Mouse (Mus musculus): ENCODE data around the gene Wdr59.
"Not testable (repeated sequence)": the region's sequence is repeated elsewhere in the genome, so short reads cannot be mapped to it uniquely, and the experiment has no call there.

Gene Wdr59

GRCm38 (mm10) chr8:111498249-111498648 is 23.6 kb downstream of the Wdr59 start:
- in situ Hi-C loops (cut with MboI, MseI): not testable (repeated sequence)

GRCm38 (mm10) chr8:111496326-111496725 is 25.6 kb downstream of the Wdr59 start:
- in situ Hi-C loops (cut with MboI, MseI): no loop called here

GRCm38 (mm10) chr8:111493176-111493575 is 28.7 kb downstream of the Wdr59 start:
- in situ Hi-C loops (cut with MboI, MseI): no loop called here

DNA sequence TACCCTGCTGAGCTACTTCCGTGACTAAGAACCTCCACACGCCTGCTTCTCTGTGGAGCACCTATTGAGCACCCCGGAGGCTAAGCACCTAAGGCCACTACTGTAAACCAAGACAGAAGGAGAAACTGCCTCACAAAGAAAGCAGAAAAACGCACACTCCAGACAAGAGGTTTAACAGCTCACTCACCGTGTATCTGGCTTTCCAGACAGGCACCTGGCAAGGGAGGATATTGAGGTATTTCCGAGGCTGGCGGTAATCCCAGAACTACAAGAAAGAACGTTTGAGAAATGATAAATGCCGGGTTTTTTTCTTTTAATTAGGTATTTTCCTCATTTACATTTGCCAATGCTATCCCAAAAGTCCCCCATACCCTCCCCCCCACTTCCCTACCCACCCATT is 29.4 kb downstream of the Wdr59 start:
- in situ Hi-C loops (cut with MboI, MseI): no loop called here

- in situ Hi-C loops (cut with MboI, MseI): no loop called here
Observed at GRCm38 (mm10) chr8:111491191-111491590, 30.7 kb downstream of the Wdr59 start.

DNA sequence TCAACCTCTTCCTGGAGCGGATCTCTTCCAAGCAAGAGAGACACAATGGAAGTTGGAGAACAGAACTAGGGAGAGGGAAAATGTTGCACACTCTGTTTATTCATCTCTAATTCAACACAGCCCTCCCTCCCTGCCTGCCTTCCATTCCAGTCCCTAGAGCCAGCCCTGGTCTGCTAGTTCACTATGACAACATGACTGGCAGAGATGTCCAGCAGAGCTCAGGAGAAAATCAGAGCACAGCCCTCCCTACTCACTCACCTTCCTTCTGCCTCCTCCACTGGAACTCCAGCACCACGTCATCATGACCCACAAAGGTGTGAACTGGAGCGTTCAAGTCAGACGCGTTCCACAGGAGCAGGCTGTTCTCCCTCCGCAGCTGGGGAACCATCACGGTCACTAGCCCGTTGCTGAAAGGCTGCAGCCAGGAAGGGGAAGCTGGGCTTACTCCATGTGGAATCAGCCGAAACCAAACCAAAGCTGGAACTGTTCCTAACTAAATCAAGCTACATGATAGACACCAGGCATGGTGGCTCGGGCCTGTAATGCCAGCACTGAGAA is 31.8 kb downstream of the Wdr59 start:
- in situ Hi-C loops (cut with MboI, MseI): no loop called here

DNA sequence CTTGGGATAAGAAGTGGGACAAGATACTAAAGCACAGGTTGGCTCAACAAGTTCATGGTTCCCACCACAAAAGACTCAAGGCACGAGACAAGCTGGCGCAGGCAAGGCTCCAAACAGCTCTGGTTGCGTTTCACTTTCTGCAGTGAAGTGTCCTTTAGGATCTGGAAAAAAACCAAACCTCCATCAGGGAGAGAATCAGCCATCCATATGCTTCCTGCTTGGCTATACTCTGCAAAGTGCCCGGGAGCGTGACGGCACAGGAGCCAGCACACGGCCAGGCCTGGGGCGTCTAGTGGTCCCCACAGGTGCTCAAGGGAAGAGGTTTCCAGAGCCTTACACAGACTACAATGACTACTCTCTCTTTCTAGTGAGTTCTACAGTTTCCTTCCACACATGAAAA is 41.2 kb downstream of the Wdr59 start:
- in situ Hi-C loops (cut with MboI, MseI): no loop called here

DNA sequence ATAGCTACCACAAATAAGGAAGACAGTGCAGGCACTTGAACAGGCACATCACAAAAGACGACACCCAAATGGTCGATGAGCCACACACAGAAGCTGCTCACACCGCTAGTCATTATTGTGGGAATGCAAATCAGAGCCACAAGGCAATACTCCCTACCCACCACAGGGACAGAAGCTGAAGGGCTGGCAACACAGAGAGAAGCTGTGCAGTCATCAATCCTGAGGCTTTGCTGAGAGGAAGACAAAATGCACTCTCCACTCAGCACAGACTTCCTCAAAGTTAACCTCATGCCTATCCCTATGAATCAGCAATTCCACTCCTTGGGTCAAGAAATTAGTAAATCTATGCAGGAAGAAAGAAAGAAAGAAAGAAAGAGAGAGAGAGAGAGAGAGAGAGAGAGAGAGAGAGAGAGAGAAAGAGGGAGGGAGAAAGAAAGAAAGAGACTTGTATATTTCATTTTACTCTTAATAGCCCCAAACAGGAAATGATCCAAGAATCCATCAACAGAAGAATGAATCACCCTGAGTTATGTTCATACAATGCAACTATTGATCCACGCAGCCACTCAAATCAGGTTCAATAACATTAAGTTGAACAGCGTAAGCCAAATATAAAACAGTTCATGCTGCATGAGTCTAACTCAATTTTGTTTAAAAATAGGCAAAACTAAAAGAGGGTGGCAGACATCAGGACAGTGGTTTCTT is 44.0 kb downstream of the Wdr59 start:
- in situ Hi-C loops (cut with MboI, MseI): loop anchor here (10.0 kb wide), 1 partner anchor 273 kb away; no protein-coding TSS in a partner anchor

DNA sequence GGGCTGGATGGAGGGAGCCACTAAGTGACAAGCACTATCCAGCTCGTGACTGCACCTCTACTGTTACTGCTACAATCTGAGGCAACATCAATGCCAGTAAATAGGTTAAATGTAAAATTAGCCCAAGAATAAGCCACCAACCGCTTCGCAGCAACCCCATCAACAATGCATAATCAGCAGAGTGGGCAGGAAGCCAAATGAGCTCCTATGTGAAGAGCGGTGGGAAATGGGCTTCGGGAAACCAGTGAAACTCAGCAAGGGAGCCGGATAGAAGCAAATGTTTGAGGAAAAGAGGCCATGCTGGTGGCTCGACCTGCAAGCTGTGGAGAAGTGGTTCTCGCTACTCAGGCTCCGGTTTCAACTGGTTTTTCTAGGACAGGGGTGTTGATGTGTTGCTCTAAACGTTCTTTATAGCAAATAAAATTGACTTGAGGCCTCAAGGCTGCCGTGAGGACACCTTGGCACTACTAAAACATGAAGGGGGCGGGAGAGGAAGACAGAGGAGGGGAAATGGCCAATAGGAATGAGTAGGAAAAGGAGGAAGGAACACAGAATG is 50.3 kb downstream of the Wdr59 start:
- in situ Hi-C loops (cut with MboI, MseI): loop anchor here (10.0 kb wide), 1 partner anchor 267 kb away; no protein-coding TSS in a partner anchor

DNA sequence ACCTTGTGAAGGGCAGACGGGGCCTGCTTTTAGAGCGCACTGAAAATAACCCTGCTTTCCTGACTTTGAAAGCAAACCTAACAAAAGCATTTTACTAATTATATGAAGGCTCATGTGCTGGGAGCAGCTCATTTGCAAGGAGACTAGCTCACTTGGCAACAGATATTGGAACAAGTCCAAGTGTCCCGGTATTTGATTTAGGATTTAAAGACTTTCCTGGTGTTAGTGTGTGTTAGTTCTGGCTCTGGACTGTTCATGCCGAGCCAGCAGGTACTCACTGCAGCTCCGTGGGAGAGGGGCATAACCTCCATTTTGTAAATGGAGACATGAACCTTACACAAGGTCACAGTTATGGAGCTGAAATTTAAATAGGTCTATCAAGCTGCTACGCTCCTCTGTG is 52.9 kb downstream of the Wdr59 start:
- in situ Hi-C loops (cut with MboI, MseI): no loop called here

DNA sequence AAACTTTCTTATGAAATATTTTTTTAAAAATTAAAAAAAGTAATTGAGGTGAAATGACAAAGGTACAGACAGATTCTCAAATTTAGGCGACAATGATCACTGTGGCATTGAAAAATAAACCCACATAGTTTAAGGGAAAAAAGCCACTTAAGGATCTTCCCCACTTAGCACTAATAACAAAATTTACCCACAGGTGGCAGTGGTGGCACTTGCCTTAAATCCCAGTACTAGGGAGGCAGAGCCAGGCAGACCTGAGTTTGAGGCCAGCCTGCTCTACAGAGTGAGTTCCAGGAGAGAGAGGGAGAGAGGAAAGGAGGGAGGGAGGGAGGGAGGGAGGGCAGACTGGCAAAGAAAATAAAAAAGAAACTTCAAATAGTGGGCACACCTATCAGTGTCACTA is 56.6 kb downstream of the Wdr59 start:
- in situ Hi-C loops (cut with MboI, MseI): no loop called here

DNA sequence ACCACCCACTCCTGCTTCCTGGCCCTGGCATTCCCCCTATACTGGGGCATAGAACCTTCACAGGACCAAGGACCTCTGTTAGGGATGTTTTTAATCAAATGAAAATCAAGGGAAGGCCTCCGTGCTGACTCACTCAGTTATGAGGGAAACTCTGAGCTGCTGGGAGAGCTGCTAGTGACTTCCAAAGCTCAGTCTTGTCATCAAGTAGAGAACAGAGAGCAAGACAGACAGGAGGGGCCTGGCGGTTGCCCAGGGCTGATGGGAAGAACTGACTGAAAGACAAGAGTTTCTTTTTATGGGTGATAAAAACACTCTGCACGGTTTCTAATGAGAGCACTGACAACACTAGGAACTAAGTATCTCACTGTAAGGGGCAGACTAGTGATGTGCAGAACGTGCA is 57.4 kb downstream of the Wdr59 start:
- in situ Hi-C loops (cut with MboI, MseI): no loop called here

DNA sequence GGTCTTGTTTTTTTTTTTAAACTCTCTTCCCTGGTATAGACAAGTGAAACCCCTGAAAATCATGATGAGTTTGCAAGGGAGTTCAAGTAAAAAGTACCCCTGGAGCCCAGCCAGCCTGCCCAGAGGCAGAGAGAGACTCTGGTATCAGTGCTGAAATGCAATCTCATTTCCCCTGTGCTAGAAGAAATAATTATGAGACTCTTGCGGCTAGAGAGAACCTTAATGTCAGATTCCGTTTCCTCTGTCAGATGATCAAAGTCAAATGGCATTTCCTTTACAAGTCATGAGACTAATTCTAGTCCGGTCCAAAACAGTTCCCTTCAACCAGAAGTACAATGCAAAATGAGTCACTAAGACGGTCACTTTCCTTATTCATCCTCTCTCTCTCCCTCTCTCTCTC is 72.2 kb downstream of the Wdr59 start:
- in situ Hi-C loops (cut with MboI, MseI): no loop called here

GRCm38 (mm10) chr8:111445960-111446660 is 75.8 kb downstream of the Wdr59 start:
- in situ Hi-C loops (cut with MboI, MseI): no loop called here

GRCm38 (mm10) chr8:111445558-111445957 is 76.3 kb downstream of the Wdr59 start:
- in situ Hi-C loops (cut with MboI, MseI): no loop called here

- in situ Hi-C loops (cut with MboI, MseI): no loop called here
Observed at GRCm38 (mm10) chr8:111444245-111444644, 77.6 kb downstream of the Wdr59 start.

- in situ Hi-C loops (cut with MboI, MseI): no loop called here
Observed at GRCm38 (mm10) chr8:111439189-111439588, 82.7 kb downstream of the Wdr59 start.

DNA sequence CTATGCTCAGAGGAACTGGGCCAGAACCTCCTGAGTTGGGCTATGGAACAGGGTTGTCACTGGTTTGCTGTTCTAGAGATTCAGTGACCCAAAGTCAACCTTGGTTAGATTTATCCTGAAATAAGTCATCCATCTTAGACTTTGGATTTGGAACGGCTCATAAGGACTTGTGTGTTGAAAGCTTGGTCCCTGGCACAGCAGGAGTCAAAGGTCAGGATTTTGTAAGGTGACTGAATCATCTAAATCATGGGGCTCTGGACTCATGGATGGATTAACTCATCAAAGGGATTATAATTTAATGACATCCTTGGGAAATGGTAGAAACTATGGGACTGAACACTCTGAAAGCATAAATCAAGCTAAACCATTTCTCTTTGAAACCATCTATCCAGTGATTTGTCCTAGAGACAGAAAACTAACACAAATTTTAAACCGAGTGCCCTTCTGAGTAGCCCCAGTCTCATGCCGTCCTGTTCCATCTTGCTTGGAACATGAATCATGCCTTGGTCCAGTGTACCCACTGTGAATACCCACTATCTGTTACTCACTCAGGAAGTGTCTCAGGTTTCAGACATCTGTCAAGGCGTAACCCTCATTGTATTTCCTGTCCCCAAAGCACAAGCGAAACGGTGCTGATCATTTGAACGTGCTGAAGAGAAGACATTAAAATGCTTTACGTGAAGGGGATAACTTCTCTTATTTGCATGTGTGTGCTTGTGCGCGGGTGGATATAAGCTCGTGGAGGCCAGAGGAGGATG is 86.6 kb downstream of the Wdr59 start:
- in situ Hi-C loops (cut with MboI, MseI): no loop called here

DNA sequence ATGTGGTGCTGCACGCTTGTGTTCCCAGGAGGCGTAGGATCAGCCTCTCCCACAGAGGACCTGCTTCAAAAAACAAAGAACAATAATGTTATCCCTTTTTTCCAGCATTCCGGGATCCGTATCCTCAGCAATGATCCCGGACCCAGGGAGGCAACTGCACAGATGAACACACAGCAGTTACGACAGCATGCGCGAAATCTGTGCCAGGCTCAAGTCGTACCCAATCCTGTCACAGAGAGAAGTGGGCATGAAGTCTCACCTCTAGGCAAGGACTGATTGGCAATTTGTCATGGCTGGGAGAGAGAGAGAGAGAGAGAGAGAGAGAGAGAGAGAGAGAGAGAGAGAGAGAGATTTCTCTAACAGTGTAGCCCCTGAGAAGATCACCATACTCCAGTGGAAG is 97.2 kb downstream of the Wdr59 start:
- in situ Hi-C loops (cut with MboI, MseI): no loop called here

DNA sequence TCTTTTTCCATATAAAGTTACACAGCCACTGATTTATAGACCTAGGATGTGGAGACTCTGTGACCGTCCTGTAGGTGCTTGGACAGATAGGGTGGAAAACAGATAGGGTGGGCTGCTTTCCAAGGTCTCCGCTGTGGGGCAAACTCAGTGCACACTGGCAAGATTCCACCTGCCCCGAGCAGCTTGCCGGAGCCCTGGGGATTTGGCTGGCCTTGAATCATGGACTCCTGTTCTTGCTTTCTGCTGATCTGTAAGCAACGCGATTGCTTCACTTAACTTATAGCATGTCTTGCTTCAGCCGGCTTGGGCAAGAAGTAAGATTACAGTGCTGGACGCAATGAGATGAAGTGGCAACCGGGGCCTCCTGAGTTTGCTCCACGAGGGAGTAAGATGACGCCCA is 97.7 kb downstream of the Wdr59 start:
- in situ Hi-C loops (cut with MboI, MseI): no loop called here

- in situ Hi-C loops (cut with MboI, MseI): no loop called here
Observed at GRCm38 (mm10) chr8:111422614-111423013, 99.3 kb downstream of the Wdr59 start.

DNA sequence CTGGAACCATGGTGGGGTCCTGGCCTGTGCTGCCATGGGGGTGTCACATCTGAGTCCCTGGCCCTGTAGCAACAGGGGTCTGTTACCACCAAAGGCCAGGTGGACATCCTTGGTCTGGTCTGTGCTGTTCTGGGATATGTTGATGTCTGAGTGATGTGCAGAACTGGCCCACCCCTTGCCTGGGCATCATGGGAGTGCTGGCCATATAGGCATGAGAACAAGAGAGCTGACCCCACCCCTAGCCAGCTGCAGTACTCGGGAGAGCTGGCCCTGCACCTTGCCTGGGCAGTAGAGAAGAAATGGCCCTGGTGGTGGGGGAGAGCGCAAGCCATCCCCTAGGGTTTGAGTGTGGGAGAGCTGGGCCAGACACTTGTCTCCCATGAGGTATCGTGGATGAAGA is 102.7 kb downstream of the Wdr59 start:
- in situ Hi-C loops (cut with MboI, MseI): no loop called here
